Mouse (Mus musculus) midbrain, postnatal 0 days (tissue): Measurements from ENCODE around the gene Ddn. TPM values are rescaled to one million over a fixed set of nuclear protein-coding genes. Genes with fewer than 3 reads are reported as not detected.

ENCODE experiments used
- ATAC-seq: fragments of 200-750 bp; cut with Nextera tagmentation; 2 replicates; pipeline ENCODE4 v1.8.0; 2017; ENCODE audit warnings: moderate number of reproducible peaks, mild to moderate bottlenecking, moderate TSS enrichment, moderate library complexity; ENCODE audit not compliant: low FRiP score
- DNase-seq: peaks from one replicate; pipeline ENCODE4 v3.0.0-alpha.2; 2015; ENCODE audit warnings: low spot score
- H3K27ac ChIP-seq: fragments of 300-500 bp; sonication (generic); 2 replicates; pipeline ENCODE4 v1.5.1; 2014; ENCODE audit warnings: low read depth, mild to moderate bottlenecking, low read length, mixed read lengths
- H3K27me3 ChIP-seq: fragments of 300-500 bp; sonication (generic); 2 replicates; pipeline ENCODE4 v1.6.1; 2014; ENCODE audit warnings: low read length, control low read depth, mixed read lengths; ENCODE audit not compliant: insufficient read depth
- H3K36me3 ChIP-seq: fragments of 300-500 bp; sonication (generic); 2 replicates; pipeline ENCODE4 v1.6.1; 2014; ENCODE audit warnings: low read length, control low read depth, mixed read lengths; ENCODE audit not compliant: insufficient read depth
- H3K4me1 ChIP-seq: fragments of 300-500 bp; sonication (generic); 2 replicates; pipeline ENCODE4 v1.6.1; 2014; ENCODE audit warnings: mild to moderate bottlenecking, control low read depth, antibody characterized with exemption, low read length, mixed read lengths; ENCODE audit not compliant: insufficient read depth
- H3K4me2 ChIP-seq: fragments of 300-500 bp; sonication (generic); 2 replicates; pipeline ENCODE4 v1.6.1; 2014; ENCODE audit warnings: low read depth, mild to moderate bottlenecking, low read length, mixed read lengths; ENCODE audit not compliant: poor library complexity, severe bottlenecking
- H3K4me3 ChIP-seq: fragments of 300-500 bp; sonication (generic); 2 replicates; pipeline ENCODE4 v1.5.1; 2014; ENCODE audit warnings: low read depth, mild to moderate bottlenecking, low read length, moderate library complexity
- H3K9ac ChIP-seq: fragments of 300-500 bp; sonication (generic); replicated peaks from 2 replicates; pipeline ENCODE4 v1.6.1; 2014; ENCODE audit warnings: mild to moderate bottlenecking, low read length, moderate library complexity, mixed read lengths; ENCODE audit not compliant: poor library complexity, severe bottlenecking
- H3K9me3 ChIP-seq: fragments of 300-500 bp; sonication (generic); 2 replicates; pipeline ENCODE4 v1.6.1; 2016; ENCODE audit warnings: low read length, control low read depth
- CTCF ChIP-seq: IDR thresholded peaks from 2 replicates; pipeline ENCODE4 v1.5.1; 2016; ENCODE audit warnings: antibody characterized with exemption, mild to moderate bottlenecking
- WGBS: fragments of 180-500 bp; shearing (Covaris S2); extraction: QIAGEN DNeasy Blood & Tissue Kit; methylation state at CpG from one replicate; pipeline ENCODE4 v1.1.7; 2014; 5-methylcytosine and 5-hydroxymethylcytosine counted together
- polyA plus RNA-seq: library from polyadenylated mRNA; unstranded; fragments of >200 nt; fragmentation: Nextera tagmentation; extraction: Ambion mirVana; gene quantifications from 2 replicates; pipeline ENCODE4 v1.2.1, GENCODE M21; 2015
- total RNA-seq: library from RNA; depleted of rRNA; stranded (reverse); fragments of >200 nt; gene quantifications from 2 replicates; pipeline ENCODE4 v1.2.3, GENCODE M21; 2014

Gene Ddn
- total and polyA plus RNA-seq, 2 experiments from 2014 or later: 0.51 to 7.3 TPM

- no peak for TF ChIP-seq CTCF
- no peak for DNase-seq
- H3K4me1 ChIP-seq: 0 out of 2 replicates have a peak, but pooled peaks cover 3% of the 10 kb centered on the region
- H3K4me3 ChIP-seq: no peak overlapping the region
- H3K9me3 ChIP-seq: no peaks in the 10 kb centered on the region
- H3K27me3 ChIP-seq: no peaks in the 10 kb centered on the region
- peaks cover 48% of the 10 kb centered on the region for H3K36me3 ChIP-seq
- no peak overlapping the region for H3K9ac ChIP-seq
- no peak overlapping the region for H3K4me2 ChIP-seq
- WGBS: 91% methylated on average over 11 of the region's 11 CpGs
- no peak overlapping the region for H3K27ac ChIP-seq
- ATAC-seq: no peak
Measured at GRCm38 (mm10) chr15:98833281-98833680, 24.0 kb upstream of the Ddn start.

DNA sequence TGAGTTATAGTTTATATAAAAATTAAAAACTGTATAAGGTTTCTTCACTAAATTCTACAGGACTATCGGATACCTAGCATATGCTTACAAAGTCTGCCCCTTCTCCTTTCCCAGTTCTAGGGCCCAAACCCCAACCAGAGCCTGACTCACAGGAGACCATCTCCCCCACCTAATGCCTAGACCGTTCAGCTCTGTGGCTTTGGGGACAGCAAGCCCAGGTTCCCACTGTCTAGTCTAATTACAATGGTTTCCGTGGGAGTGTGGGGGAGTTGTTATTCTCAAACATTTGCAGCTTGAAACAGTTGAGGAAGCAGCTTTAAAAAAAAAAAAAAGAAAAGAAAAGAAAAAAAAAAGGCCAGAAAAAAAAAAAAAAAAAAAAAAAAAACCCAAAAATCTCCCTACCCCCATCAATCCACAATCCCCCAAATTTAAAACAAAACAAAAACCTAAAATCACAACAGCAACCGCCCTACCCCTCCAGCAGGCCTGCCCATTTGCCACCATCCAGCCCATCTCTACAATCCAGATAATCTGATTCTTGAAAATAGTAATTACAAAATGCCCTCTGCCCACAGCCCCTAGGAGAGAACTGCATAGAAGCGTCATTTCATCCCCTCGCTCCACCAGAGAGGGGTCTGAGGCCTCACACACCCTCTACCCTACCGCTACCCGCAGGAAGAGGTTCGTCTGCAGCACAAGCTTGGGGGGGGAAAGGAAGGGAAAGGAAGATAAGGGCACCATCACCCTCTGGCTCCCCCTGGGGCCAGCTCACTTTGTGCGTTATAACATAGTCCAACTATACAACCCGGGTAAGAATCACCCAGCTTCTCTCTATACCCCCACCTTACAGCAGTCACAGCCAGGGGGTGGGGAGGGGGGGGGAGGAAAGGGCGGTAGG is 23.1 kb upstream of the Ddn start:
- 61% methylated on average over 12 of the region's 12 CpGs for WGBS

GRCm38 (mm10) chr15:98831684-98832035 is 22.4 kb upstream of the Ddn start:
- Histone ChIP-seq H3K27ac (peak overlapping the region; percentile 77), H3K4me1 (0 out of 2 replicates have a peak, but pooled peaks cover 3% of the 10 kb centered on the region), H3K4me3 (peak overlapping the region; percentile 68), H3K9me3 (no peaks in the 10 kb centered on the region), H3K27me3 (no peaks in the 10 kb centered on the region), H3K9ac (no peak overlapping the region; the same call in 1 of the 2 replicates), H3K4me2 (peak overlapping the region; percentile 53), H3K36me3 (peaks cover 35% of the 10 kb centered on the region)
- DNase-seq: no peak
- 22% methylated on average over 9 of the region's 9 CpGs for WGBS
- no peak for TF ChIP-seq CTCF
- ATAC-seq: peak; percentile 18; the same call in 1 of the 2 replicates

More for the DNA sequence above, 23.1 kb upstream of the Ddn start:
- no peak for DNase-seq
- 0 out of 2 replicates have a peak, but pooled peaks cover 3% of the 10 kb centered on the region for H3K4me1 ChIP-seq
- H3K4me3 ChIP-seq: no peak overlapping the region
- H3K9me3 ChIP-seq: no peaks in the 10 kb centered on the region
- no peak for ATAC-seq
- no peak overlapping the region for H3K27ac ChIP-seq
- TF ChIP-seq CTCF: peak; percentile 14; the same call in 1 of the 2 replicates
- no peaks in the 10 kb centered on the region for H3K27me3 ChIP-seq
- H3K4me2 ChIP-seq: no peak overlapping the region; the same call in 1 of the 2 replicates
- peaks cover 43% of the 10 kb centered on the region for H3K36me3 ChIP-seq
- H3K9ac ChIP-seq: no peak overlapping the region

- H3K4me2 ChIP-seq: peak within 1 kb of the TSS; percentile 53
- peak within 1 kb of the TSS; percentile 68 for H3K4me3 ChIP-seq
- ATAC-seq (peak; percentile 95), DNase-seq (peak; percentile 96)
- peak within 1 kb of the TSS; percentile 75 for H3K9ac ChIP-seq
- H3K4me1 ChIP-seq: 0 out of 2 replicates have a peak, but pooled peaks cover 3% of the 10 kb centered on the region
- H3K27ac ChIP-seq: peak within 1 kb of the TSS; percentile 77
- no peaks in the 10 kb centered on the region for H3K9me3 ChIP-seq
- TF ChIP-seq CTCF: peak; percentile 68
- H3K36me3 ChIP-seq: peaks cover 29% of the 10 kb centered on the region
- under 1% methylated on average over 63 of the region's 66 CpGs for WGBS
- no peaks in the 10 kb centered on the region for H3K27me3 ChIP-seq
Measured at GRCm38 (mm10) chr15:98830736-98831683, 21.7 kb upstream of the Ddn start, which contains the start of gene Prkag1. Prkag1 (minus strand) TSS chr15:98831521.

- Histone ChIP-seq H3K4me1 (0 out of 2 replicates have a peak, but pooled peaks cover 3% of the 10 kb centered on the region), H3K9me3 (no peaks in the 10 kb centered on the region), H3K36me3 (peaks cover 7% of the 10 kb centered on the region; the same call in 1 of the 2 replicates), H3K27ac (no peak overlapping the region), H3K4me2 (no peak overlapping the region), H3K4me3 (no peak overlapping the region), H3K27me3 (no peaks in the 10 kb centered on the region), H3K9ac (no peak overlapping the region)
- 94% methylated on average over 7 of the region's 7 CpGs for WGBS
- DNase-seq (no peak), ATAC-seq (no peak)
- TF ChIP-seq CTCF: no peak
Measured at GRCm38 (mm10) chr15:98827611-98828011, 18.3 kb upstream of the Ddn start.
